ENCODE assay signal across 8 mouse cellular contexts in genomic region chr7:99181619-99182431, GRCm38 (mm10). TPM values are rescaled to one million over a fixed set of nuclear protein-coding genes. Genes with fewer than 3 reads are reported as not detected.
A peak's percentile ranks its signal among the peaks of the same experiment; 100 is the strongest.
DNase-seq lines count a peak whose midpoint lies in the region; ATAC-seq lines count a peak whose summit lies in the region.

No protein-coding gene starts in this region.

- WGBS in heart, embryonic 14.5 days, result 24% methylated on average over 14 of the region's 14 CpGs

- peak overlapping the region; percentile 74 for H3K9ac ChIP-seq in heart, embryonic 14.5 days (ENCODE audit: low read length)

- peak; percentile 91 for DNase-seq in heart, adult 11 months
- no peak for DNase-seq in heart, postnatal 14 days
- peak; percentile 38 for DNase-seq in MN1 (ENCODE audit: low spot score)
- peak; percentile 68 to 70 for DNase-seq in kidney, postnatal 36 days
- DNase-seq in gastrocnemius, postnatal 14 days, result no peak

- H3K27ac ChIP-seq in heart, embryonic 14.5 days (replicated peaks in 1 of 2; ENCODE audit: control insufficient read depth in 1 of 2, insufficient read depth in 1 of 2, low read depth in 2 of 2, low read length in 2 of 2), result no peak overlapping the region

- 0 out of 2 replicates have a peak, but pooled peaks have one; percentile 8 for ATAC-seq in heart, embryonic 14.5 days (ENCODE audit: insufficient number of reproducible peaks, insufficient read depth, low FRiP score, low read depth)
- no peak for ATAC-seq in monocyte, adult 5-6 weeks (replicated peaks; ENCODE audit: insufficient number of reproducible peaks, low FRiP score, low TSS enrichment, poor library complexity, severe bottlenecking)

- H3K27me3 ChIP-seq in heart, embryonic 14.5 days (ENCODE audit: control insufficient read depth, insufficient read depth, low read length), result peaks cover 6% of the 10 kb centered on the region; the same call in 1 of the 2 replicates
- H3K27me3 ChIP-seq in megakaryocyte, embryonic 14.5 days (replicated peaks), result peaks cover 86% of the 10 kb centered on the region

- peak overlapping the region; percentile 90 for H3K4me2 ChIP-seq in heart, embryonic 14.5 days (ENCODE audit: low read length)

- H3K36me3 ChIP-seq in heart, embryonic 14.5 days (ENCODE audit: control insufficient read depth, insufficient read depth, low read length), result no peaks in the 10 kb centered on the region
- no peaks in the 10 kb centered on the region for H3K36me3 ChIP-seq in megakaryocyte, embryonic 14.5 days (replicated peaks; ENCODE audit: low read length)

- intact Hi-C loops in heart, postnatal 14 days (cut with DNase I), result loop anchor here (2.0 kb wide), 1 partner anchor 19 kb away; no protein-coding TSS in a partner anchor
- intact Hi-C loops in gastrocnemius, postnatal 14 days (cut with DNase I; ENCODE audit: low total_unique reads), result no loop called here

- peak overlapping the region; percentile 52 to 66 for H3K4me3 ChIP-seq in heart, embryonic 14.5 days (ENCODE audit: control insufficient read depth in 1 of 2, insufficient read depth in 1 of 2, low read depth in 1 of 2, low read length in 2 of 2)
- peak overlapping the region; percentile 92 for H3K4me3 ChIP-seq in megakaryocyte, embryonic 14.5 days (replicated peaks)

- no peaks in the 10 kb centered on the region for H3K9me3 ChIP-seq in heart, embryonic 14.5 days (ENCODE audit: control insufficient read depth, low read length)
- peaks cover 8% of the 10 kb centered on the region for H3K9me3 ChIP-seq in megakaryocyte, embryonic 14.5 days

- peaks cover 2 to 3% of the 10 kb centered on the region in 2 experiments; a peak in 1 of 4 replicates for H3K4me1 ChIP-seq in heart, embryonic 14.5 days (ENCODE audit: control insufficient read depth in 2 of 2, insufficient read depth in 2 of 2, low read length in 2 of 2)
- peaks cover 14% of the 10 kb centered on the region for H3K4me1 ChIP-seq in megakaryocyte, embryonic 14.5 days

RNA-seq across cellular contexts. Expression of gene Dgat2, which starts 0.7 kb away (rescaled TPM):
- 100 to 1,000 TPM; 256 to 300 TPM for total RNA-seq in heart, postnatal 14 days (2021)
- polyA plus RNA-seq in heart, embryonic 14.5 days (2014; fragmentation: Nextera tagmentation; extraction: Ambion mirVana), result 19.8 and 22.3 TPM in 2 replicates
- 2.4 and 4.2 TPM in 2 replicates for polyA plus RNA-seq in megakaryocyte, embryonic 14.5 days (2012; ENCODE audit: insufficient read depth, low replicate concordance)
- 5.5 to 19.7 TPM (median 8.6 TPM) in 3 replicates for total RNA-seq in monocyte, adult 5-6 weeks (2017)
- total RNA-seq in gastrocnemius, postnatal 14 days (2021), result 10 to 100 TPM; 19.0 to 37.9 TPM

RNA-seq across cellular contexts. Expression of gene Uvrag, which starts 40.9 kb away (rescaled TPM):
- total RNA-seq in heart, postnatal 14 days (2021), result 10 to 100 TPM; 28.2 to 28.3 TPM
- 18.9 and 19.1 TPM in 2 replicates for polyA plus RNA-seq in heart, embryonic 14.5 days (2014; fragmentation: Nextera tagmentation; extraction: Ambion mirVana)
- 13.9 and 19.6 TPM in 2 replicates for polyA plus RNA-seq in megakaryocyte, embryonic 14.5 days (2012; ENCODE audit: insufficient read depth, low replicate concordance)
- total RNA-seq in monocyte, adult 5-6 weeks (2017), result 90.8 to 94.9 TPM (median 92.1 TPM) in 3 replicates
- 10 to 100 TPM; 12.9 to 14.6 TPM for total RNA-seq in gastrocnemius, postnatal 14 days (2021)

RNA-seq across cellular contexts. Expression of gene Mogat2, which starts 56.6 kb away (rescaled TPM):
- not detected for total RNA-seq in heart, postnatal 14 days (2021)
- polyA plus RNA-seq in heart, embryonic 14.5 days (2014; fragmentation: Nextera tagmentation; extraction: Ambion mirVana), result 1.1 and 1.7 TPM in 2 replicates
- polyA plus RNA-seq in megakaryocyte, embryonic 14.5 days (2012; ENCODE audit: insufficient read depth, low replicate concordance), result 0.34 TPM in 1 of 2 replicates, not detected in the other
- total RNA-seq in monocyte, adult 5-6 weeks (2017), result not detected in 3 replicates
- total RNA-seq in gastrocnemius, postnatal 14 days (2021), result under 1 TPM in 1 of 2 experiments, not detected in 1; 0.14 TPM

Comparison
In these comparisons a context has a peak if more than half of its experiments do, and no peak if none do; other contexts are left out.
1. DNase-seq: peak in heart, adult 11 months (single experiment), MN1 (single experiment) and kidney, postnatal 36 days (2 of 2); none in heart, postnatal 14 days (0 of 2) and gastrocnemius, postnatal 14 days (single experiment).
2. RNA of gene Dgat2, which starts 0.7 kb away (total RNA-seq): 256 to 300 TPM in heart, postnatal 14 days; 19.0 to 37.9 TPM in gastrocnemius, postnatal 14 days and 5.5 to 19.7 TPM in monocyte, adult 5-6 weeks; every median in the first group is over 4 times any median in the second.